In genomic region chr2:118961546-118961945, GRCm38 (mm10) we compare ENCODE assay signal across 15 mouse cellular contexts. TPM values are rescaled to one million over a fixed set of nuclear protein-coding genes. Genes with fewer than 3 reads are reported as not detected.
A peak's percentile ranks its signal among the peaks of the same experiment; 100 is the strongest.
DNase-seq lines count a peak whose midpoint lies in the region; ATAC-seq and TF ChIP-seq lines count a peak whose summit lies in the region.
"Had no signal": no experiment of that assay in that cellular context is flagged by ENCODE, and none has a peak within 500 bp of the region (broad histone marks: within the 10 kb centered on the region; RNA-seq: fewer than 3 reads in every experiment).

No protein-coding gene starts in this region.

- no peak for ATAC-seq in lung, postnatal 0 days
- no peak for ATAC-seq in liver, embryonic 11.5 days (replicated peaks; ENCODE audit: low FRiP score)
- ATAC-seq in stomach, postnatal 0 days (ENCODE audit: low FRiP score, low TSS enrichment): peak; percentile 71
- ATAC-seq: activated CD4-positive, CD25-positive, alpha-beta regulatory T cell, adult 4 months; forebrain, postnatal 0 days had no signal

- no peaks in the 10 kb centered on the region for H3K27me3 ChIP-seq in lung, postnatal 0 days (replicated peaks; ENCODE audit: insufficient read depth, low read length)
- no peaks in the 10 kb centered on the region for H3K27me3 ChIP-seq in liver, embryonic 11.5 days (replicated peaks; ENCODE audit: control insufficient read depth, insufficient read depth, low read length)
- H3K27me3 ChIP-seq in stomach, postnatal 0 days (ENCODE audit: control insufficient read depth, insufficient read depth, low read length): no peaks in the 10 kb centered on the region
- H3K27me3 ChIP-seq: embryonic facial prominence, embryonic 13.5 days; limb, embryonic 15.5 days had no signal

- H3K36me3 ChIP-seq in lung, postnatal 0 days (ENCODE audit: insufficient read depth, low read length): no peaks in the 10 kb centered on the region
- H3K36me3 ChIP-seq in liver, embryonic 11.5 days (ENCODE audit: control insufficient read depth, insufficient read depth, low read length): no peaks in the 10 kb centered on the region
- no peaks in the 10 kb centered on the region for H3K36me3 ChIP-seq in stomach, postnatal 0 days (ENCODE audit: control insufficient read depth, insufficient read depth, low read length)
- H3K36me3 ChIP-seq: embryonic facial prominence, embryonic 13.5 days; hindbrain, embryonic 10.5 days; limb, embryonic 15.5 days had no signal

- H3K27ac ChIP-seq in lung, postnatal 0 days (ENCODE audit: low read length): no peak overlapping the region
- peak overlapping the region; percentile 22; the same call in 1 of the 2 replicates for H3K27ac ChIP-seq in liver, embryonic 11.5 days (ENCODE audit: low read depth, low read length)
- H3K27ac ChIP-seq in stomach, postnatal 0 days (replicated peaks): no peak overlapping the region
- H3K27ac ChIP-seq: embryonic facial prominence, embryonic 13.5 days; hindbrain, embryonic 10.5 days; limb, embryonic 15.5 days had no signal

- H3K4me3 ChIP-seq in lung, postnatal 0 days (ENCODE audit: low read depth, low read length): no peak overlapping the region
- H3K4me3 ChIP-seq in lung, adult 2 months (replicated peaks; ENCODE audit: extremely low read depth, low read depth, low read length): no peak overlapping the region
- H3K4me3 ChIP-seq in liver, embryonic 11.5 days (ENCODE audit: low read depth, low read length): no peak overlapping the region
- H3K4me3 ChIP-seq in stomach, postnatal 0 days (ENCODE audit: low read depth, low read length): no peak overlapping the region
- H3K4me3 ChIP-seq: embryonic facial prominence, embryonic 13.5 days; hindbrain, embryonic 10.5 days; limb, embryonic 15.5 days had no signal

- DNase-seq in lung, postnatal 0 days (ENCODE audit: low spot score): peak; percentile 20
- no peak for DNase-seq in lung, adult 2 months
- DNase-seq in adrenal gland, adult 2 months: peak; percentile 85
- DNase-seq in liver, embryonic 11.5 days (ENCODE audit: low spot score): no peak
- DNase-seq in stomach, postnatal 0 days (ENCODE audit: low spot score): no peak
- no peak for DNase-seq in cerebellum, postnatal 14 days
- no peak for DNase-seq in urinary bladder, postnatal 14 days (ENCODE audit: low spot score)
- DNase-seq in neural tube, embryonic 10.5 days (ENCODE audit: extremely low spot score, low spot score): no peak
- DNase-seq: cerebellum, adult 8-10 months; forebrain, postnatal 0 days; kidney, adult 2 months had no signal

- WGBS in lung, postnatal 0 days: 39% methylated on average over 2 of the region's 2 CpGs
- WGBS in lung, adult 2 months: 46% methylated on average over 2 of the region's 2 CpGs
- 43% methylated on average over 2 of the region's 2 CpGs for WGBS in liver, embryonic 11.5 days
- 26% methylated on average over 2 of the region's 2 CpGs for WGBS in stomach, postnatal 0 days

- no peak for TF ChIP-seq POLR2A in lung, adult 2 months (IDR thresholded peaks at IDR 0.05; ENCODE audit: borderline replicate concordance, extremely low read depth, low read depth, low read length)

- no peaks in the 10 kb centered on the region for H3K9me3 ChIP-seq in lung, postnatal 0 days (ENCODE audit: low read length)
- no peaks in the 10 kb centered on the region for H3K9me3 ChIP-seq in liver, embryonic 11.5 days (ENCODE audit: control insufficient read depth, low read length)
- no peaks in the 10 kb centered on the region for H3K9me3 ChIP-seq in stomach, postnatal 0 days (ENCODE audit: control insufficient read depth, low read length)
- H3K9me3 ChIP-seq: embryonic facial prominence, embryonic 13.5 days; hindbrain, embryonic 10.5 days; limb, embryonic 15.5 days had no signal

- TF ChIP-seq CTCF in lung, postnatal 0 days (IDR thresholded peaks at IDR 0.05): no peak
- TF ChIP-seq CTCF in lung, adult 2 months (IDR thresholded peaks at IDR 0.05; ENCODE audit: insufficient read depth, low read length): no peak
- TF ChIP-seq CTCF in stomach, postnatal 0 days (IDR thresholded peaks at IDR 0.05; ENCODE audit: low read depth): no peak

- TF ChIP-seq EP300 in lung, postnatal 0 days (IDR thresholded peaks at IDR 0.05): no peak
- TF ChIP-seq EP300 in stomach, postnatal 0 days (optimal IDR thresholded peaks at IDR 0.05): no peak

- no peak overlapping the region for H3K9ac ChIP-seq in lung, postnatal 0 days (replicated peaks; ENCODE audit: low read depth)
- no peak overlapping the region for H3K9ac ChIP-seq in liver, embryonic 11.5 days (ENCODE audit: low read depth, low read length)
- H3K9ac ChIP-seq in stomach, postnatal 0 days (ENCODE audit: low read length): no peak overlapping the region
- H3K9ac ChIP-seq: embryonic facial prominence, embryonic 13.5 days; forebrain, postnatal 0 days; limb, embryonic 15.5 days had no signal

- H3K4me2 ChIP-seq in lung, postnatal 0 days (replicated peaks; ENCODE audit: low read depth, low read length): no peak overlapping the region
- H3K4me2 ChIP-seq in liver, embryonic 11.5 days: no peak overlapping the region
- H3K4me2 ChIP-seq in stomach, postnatal 0 days (replicated peaks; ENCODE audit: low read depth): no peak overlapping the region
- H3K4me2 ChIP-seq: embryonic facial prominence, embryonic 13.5 days; limb, embryonic 15.5 days had no signal

- no peaks in the 10 kb centered on the region for H3K4me1 ChIP-seq in lung, postnatal 0 days (ENCODE audit: insufficient read depth, low read depth, low read length)
- H3K4me1 ChIP-seq in lung, adult 2 months (ENCODE audit: control insufficient read depth, insufficient read depth, low read length): no peaks in the 10 kb centered on the region
- H3K4me1 ChIP-seq in liver, embryonic 11.5 days (replicated peaks; ENCODE audit: control insufficient read depth, insufficient read depth, low read length): peaks cover 26% of the 10 kb centered on the region
- no peaks in the 10 kb centered on the region for H3K4me1 ChIP-seq in stomach, postnatal 0 days (replicated peaks; ENCODE audit: control insufficient read depth, insufficient read depth)
- H3K4me1 ChIP-seq: embryonic facial prominence, embryonic 13.5 days; limb, embryonic 15.5 days had no signal

RNA-seq across cellular contexts. Expression of gene Chst14, which starts 35.2 kb away (rescaled TPM):
- polyA plus RNA-seq in lung, postnatal 0 days (2015; fragmentation: Nextera tagmentation; extraction: Ambion mirVana): 20.8 and 22.0 TPM in 2 replicates
- polyA plus RNA-seq in lung, adult 2 months (2012; rRNA removed): 22.3 and 28.4 TPM in 2 replicates
- 10 to 100 TPM in 1 of 2 experiments, 1 to 10 TPM in 1; 7.8 to 15.7 TPM for total RNA-seq in adrenal gland, adult 2 months (2021)
- polyA plus RNA-seq in adrenal gland, adult 2 months (2012; rRNA removed): 21.6 and 22.0 TPM in 2 replicates
- 15.4 and 16.4 TPM in 2 replicates for polyA plus RNA-seq in liver, embryonic 11.5 days (2014; fragmentation: Nextera tagmentation; extraction: Ambion mirVana)
- 13.6 and 14.2 TPM in 2 replicates for polyA plus RNA-seq in stomach, postnatal 0 days (2015; fragmentation: Nextera tagmentation; extraction: Ambion mirVana)

Comparison
In these comparisons a context has a peak if more than half of its experiments do, and no peak if none do; other contexts are left out.
1. DNase-seq: peak in lung, postnatal 0 days (single experiment) and adrenal gland, adult 2 months (single experiment); none in lung, adult 2 months (single experiment), liver, embryonic 11.5 days (single experiment), stomach, postnatal 0 days (single experiment), cerebellum, postnatal 14 days (0 of 2), urinary bladder, postnatal 14 days (single experiment) and neural tube, embryonic 10.5 days (single experiment).